Mouse (Mus musculus) left cerebral cortex, postnatal 14 days (tissue): ENCODE results near the gene Itga1. TPM values are rescaled to one million over a fixed set of nuclear protein-coding genes. Genes with fewer than 3 reads are reported as not detected.

Source experiments
- DNase-seq, 2 experiments: peaks; one replicate each; pipeline ENCODE4 v3.0.0; 2021 to 2022; ENCODE audit warnings: low spot score in 2 of 2, mixed read lengths in 1 of 2
- intact Hi-C: fragments of 180-260 bp; cut with DNase I; formaldehyde crosslinking; loops from one replicate; pipeline ENCODE4 v1.15.1; 2025
- total RNA-seq, 2 experiments: library from RNA; stranded (reverse); gene quantifications; 2 replicates each; pipeline ENCODE4 v1.2.3; 2021

The Itga1 gene
- total RNA-seq, 2 experiments from 2014 or later, result 11.2 to 14.5 TPM

- intact Hi-C loops, result no loop called here
- DNase-seq, result no peak
These were observed 1.2 kb downstream of the Itga1 start for GRCm38 (mm10) chr13:115100381-115101177.

- no peak for DNase-seq
- intact Hi-C loops, result loop anchor here (10.0 kb wide), 1 partner anchor 265 kb away; no protein-coding TSS in a partner anchor
These were observed 2.4 kb downstream of the Itga1 start for GRCm38 (mm10) chr13:115099381-115099780.

GRCm38 (mm10) chr13:115098227-115098626, 3.5 kb downstream of the Itga1 start:
- intact Hi-C loops, result loop anchor here (10.0 kb wide), 1 partner anchor 263 kb away; no protein-coding TSS in a partner anchor
- DNase-seq, result no peak

- intact Hi-C loops, result loop anchor here (10.0 kb wide), 1 partner anchor 262 kb away; no protein-coding TSS in a partner anchor
- DNase-seq, result no peak
These were observed 4.8 kb downstream of the Itga1 start for GRCm38 (mm10) chr13:115096965-115097364.

DNA sequence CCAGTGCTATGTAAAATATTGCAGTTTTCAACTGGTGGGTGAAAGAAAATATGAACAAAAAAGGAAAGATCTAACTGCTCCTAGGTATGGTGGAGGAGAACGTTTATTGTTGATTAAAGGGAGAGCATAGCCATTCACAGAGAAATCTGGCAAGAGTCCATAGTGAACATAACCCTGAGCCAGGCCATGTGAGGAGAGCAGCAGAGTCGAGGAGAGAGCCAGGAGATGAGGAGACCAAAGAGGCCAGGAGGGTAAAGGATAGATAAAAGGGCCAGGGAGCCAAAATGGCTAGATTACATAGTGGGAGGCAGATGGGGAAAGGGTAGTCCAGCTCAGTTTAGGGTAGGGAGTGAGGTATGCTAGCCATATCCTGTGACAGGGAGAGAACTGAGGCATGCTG, 5.5 kb downstream of the Itga1 start:
- no peak for DNase-seq
- intact Hi-C loops, result loop anchor here (10.0 kb wide), 1 partner anchor 261 kb away; no protein-coding TSS in a partner anchor

- intact Hi-C loops, result loop anchor here (10.0 kb wide), 1 partner anchor 261 kb away; no protein-coding TSS in a partner anchor
These were observed 6.4 kb downstream of the Itga1 start for GRCm38 (mm10) chr13:115095392-115095791.

GRCm38 (mm10) chr13:115091511-115091910, 10.3 kb downstream of the Itga1 start:
- DNase-seq, result no peak
- intact Hi-C loops, result loop anchor here (10.0 kb wide), 1 partner anchor 257 kb away; no protein-coding TSS in a partner anchor

More at GRCm38 (mm10) chr13:115095392-115095791, 6.4 kb downstream of the Itga1 start:
- DNase-seq, result no peak

- DNase-seq, result no peak
- intact Hi-C loops, result loop anchor here (10.0 kb wide), 1 partner anchor 256 kb away; no protein-coding TSS in a partner anchor
These were observed 10.8 kb downstream of the Itga1 start for GRCm38 (mm10) chr13:115090977-115091445.

DNA sequence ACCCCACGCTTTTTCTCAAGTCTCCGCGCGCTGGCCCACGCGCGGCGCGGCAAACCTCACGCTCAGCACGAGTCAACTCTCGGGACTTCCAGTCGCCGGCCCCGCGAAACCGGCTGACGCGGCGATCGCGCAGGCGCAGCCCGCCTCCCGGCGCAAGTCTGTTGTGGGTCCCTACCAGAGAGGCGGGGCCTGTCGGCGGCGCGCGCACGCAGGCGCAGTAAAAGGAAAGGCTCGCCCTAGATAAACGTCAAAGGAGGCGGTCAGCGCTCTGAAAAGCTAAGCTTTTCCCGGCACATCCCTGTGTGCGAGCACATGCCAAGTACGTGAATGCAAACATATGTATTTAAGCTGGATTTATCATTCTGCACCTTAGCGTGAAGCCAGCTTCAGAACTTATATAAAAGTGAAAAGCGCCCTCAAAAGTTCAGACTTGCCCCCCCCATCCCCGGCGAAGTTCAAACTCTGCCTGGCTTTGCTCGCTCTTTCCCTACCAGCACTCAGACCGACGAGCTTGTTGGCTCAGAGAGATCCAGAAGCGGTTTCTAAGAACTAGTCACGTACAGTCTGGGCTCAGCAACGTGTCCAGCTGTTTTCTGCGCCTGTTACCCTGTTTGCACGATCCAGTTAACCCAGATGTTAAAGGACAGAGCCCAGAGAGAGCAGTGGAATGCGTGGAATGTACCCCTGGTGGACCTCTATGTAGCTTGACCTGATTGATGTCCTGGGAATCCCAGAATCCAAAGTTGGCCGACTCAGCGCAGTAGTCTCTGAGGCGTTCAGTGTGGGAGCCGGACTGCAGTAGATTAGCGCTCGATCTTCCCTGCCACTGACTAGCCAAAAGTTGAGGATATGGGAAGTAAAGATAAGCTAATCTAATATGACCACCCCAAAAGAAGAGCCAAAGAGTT, 11.4 kb downstream of the Itga1 start, which contains the start of gene Pelo:
Gene Pelo (minus strand): TSS at position 118 of the 908 bp plus-strand sequence.
- peak; percentile 96 for DNase-seq
- intact Hi-C loops, result loop anchor here (10.0 kb wide), 1 partner anchor 256 kb away; no protein-coding TSS in a partner anchor

DNA sequence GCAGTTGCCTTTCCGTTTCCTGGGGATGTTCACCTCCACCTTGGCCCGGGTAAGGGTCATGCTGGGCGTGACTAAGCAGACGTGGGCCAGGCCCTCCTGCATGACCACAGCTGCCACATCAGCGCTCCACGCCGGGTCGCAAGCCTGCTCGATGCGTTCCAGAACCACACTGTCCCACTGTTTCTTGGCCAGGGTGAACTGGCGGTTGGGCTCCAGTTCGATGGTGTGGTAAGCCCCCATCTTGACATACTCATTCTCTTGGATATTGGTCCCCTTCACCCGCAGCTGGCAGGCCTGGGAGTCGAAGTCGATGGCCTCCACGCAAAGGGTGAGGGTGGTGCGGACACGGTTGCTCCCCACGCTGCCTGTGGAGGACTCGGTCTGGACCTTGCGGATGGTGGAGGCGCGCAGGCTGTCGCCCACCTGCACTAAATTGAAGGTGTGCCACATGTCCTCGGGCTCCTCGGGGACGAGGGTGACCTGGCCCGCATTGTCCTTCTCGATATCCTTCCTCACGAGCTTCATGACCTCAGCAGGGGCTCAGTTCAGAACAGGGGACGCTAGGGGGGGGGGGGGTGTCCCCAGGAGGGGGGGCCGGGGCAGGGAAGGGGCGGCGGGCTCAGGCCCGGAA, 12.3 kb downstream of the Itga1 start:
- DNase-seq, result peak; percentile 5 to 8
- intact Hi-C loops, result loop anchor here (10.0 kb wide), 1 partner anchor 255 kb away; no protein-coding TSS in a partner anchor

- intact Hi-C loops, result no loop called here
- no peak for DNase-seq
These were observed 12.8 kb downstream of the Itga1 start for GRCm38 (mm10) chr13:115089020-115089394.

- DNase-seq, result no peak
- intact Hi-C loops, result no loop called here
These were observed 15.8 kb downstream of the Itga1 start for GRCm38 (mm10) chr13:115085974-115086373.

GRCm38 (mm10) chr13:115082339-115082738, 19.4 kb downstream of the Itga1 start:
- DNase-seq, result no peak
- intact Hi-C loops, result no loop called here

- DNase-seq, result no peak
- intact Hi-C loops, result no loop called here
These were observed 21.7 kb downstream of the Itga1 start for GRCm38 (mm10) chr13:115079996-115080585.

DNA sequence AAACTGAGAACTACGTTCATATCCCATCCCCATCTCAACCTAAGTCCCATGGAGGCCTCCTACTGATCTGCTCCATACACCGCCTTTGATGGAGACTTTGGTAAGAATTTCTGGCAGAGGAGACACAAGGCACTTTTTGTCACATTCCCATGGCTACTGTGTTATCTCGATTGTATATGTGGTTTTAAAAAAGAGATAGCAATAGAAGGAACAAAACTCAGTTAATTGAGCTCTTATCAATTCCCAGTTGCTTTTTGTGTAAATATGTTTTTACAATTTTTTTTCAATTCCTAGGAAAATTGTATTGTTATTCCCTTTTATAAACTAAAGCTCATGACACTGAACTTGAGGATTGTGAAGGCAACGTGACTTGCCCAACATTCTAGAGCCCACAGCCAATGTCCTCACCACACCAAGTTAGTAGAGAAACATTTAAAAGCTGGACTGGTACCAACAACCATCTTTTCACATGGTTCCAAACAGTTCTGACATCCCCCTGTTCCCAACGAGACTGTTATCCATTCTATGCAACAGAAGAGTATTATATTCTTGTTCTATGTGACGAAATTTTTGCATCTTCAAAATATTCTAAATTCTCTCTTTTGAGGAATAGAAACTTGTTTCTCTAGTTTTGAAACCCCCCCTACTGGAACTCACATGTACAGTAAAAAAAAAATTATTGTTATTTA, 22.6 kb downstream of the Itga1 start:
- no peak for DNase-seq

DNA sequence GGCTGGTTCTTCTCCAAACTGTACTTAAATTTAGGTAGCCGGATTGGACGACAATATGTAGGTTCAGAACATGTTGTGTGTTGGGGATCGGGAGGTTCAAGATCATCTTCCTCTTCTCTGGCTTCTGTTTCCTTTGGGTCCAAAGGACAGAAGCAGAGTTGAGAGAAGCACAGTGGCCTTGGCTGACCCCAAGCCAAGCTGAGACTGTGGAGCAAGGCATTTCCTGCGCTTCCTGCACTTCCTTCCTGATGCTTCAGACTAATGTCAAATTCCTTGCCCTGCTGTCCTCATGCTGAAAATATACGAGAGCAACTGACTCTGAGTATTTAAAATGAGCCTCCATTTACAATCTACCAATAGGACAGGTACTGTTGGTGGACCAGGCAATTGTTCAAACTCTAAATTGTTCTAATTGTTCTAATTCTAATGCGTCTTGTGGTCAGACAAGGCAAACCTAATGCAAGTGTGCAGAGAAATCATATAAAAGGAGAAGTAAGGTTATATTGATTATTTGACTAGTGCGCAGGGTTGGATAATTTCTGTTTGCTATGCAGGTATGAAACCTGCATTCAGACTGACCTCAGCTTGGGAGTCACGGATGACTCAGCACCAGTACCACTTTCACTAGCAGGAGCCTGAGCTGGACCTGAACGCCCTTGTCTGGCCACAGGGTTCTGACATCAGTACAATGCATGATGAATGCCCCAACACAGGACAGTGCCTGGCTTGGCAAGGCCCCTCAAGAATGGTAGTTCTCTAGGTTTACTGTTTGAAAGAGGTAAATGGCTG, 24.2 kb downstream of the Itga1 start:
- intact Hi-C loops, result no loop called here
- no peak for DNase-seq

More for the DNA sequence above, 22.6 kb downstream of the Itga1 start:
- intact Hi-C loops, result no loop called here

GRCm38 (mm10) chr13:115072386-115072785, 29.4 kb downstream of the Itga1 start:
- intact Hi-C loops, result no loop called here
- DNase-seq, result no peak
